Mouse (Mus musculus) limb, embryonic 14.5 days (tissue): ENCODE results near the gene Sgce. TPM values are rescaled to one million over a fixed set of nuclear protein-coding genes. Genes with fewer than 3 reads are reported as not detected.

Source experiments
- ATAC-seq: fragments of 200-750 bp; cut with Nextera tagmentation; 2 replicates; pipeline ENCODE4 v1.8.0; 2017; ENCODE audit warnings: low read depth, moderate number of reproducible peaks, moderate TSS enrichment; ENCODE audit not compliant: low FRiP score
- DNase-seq: peaks from one replicate; pipeline ENCODE4 v3.0.0-alpha.2; 2015; ENCODE audit warnings: low spot score
- H3K27ac ChIP-seq: fragments of 300-500 bp; sonication (generic); replicated peaks from 2 replicates; pipeline ENCODE4 v1.5.1; 2014; ENCODE audit warnings: low read depth, mild to moderate bottlenecking, low read length, moderate library complexity, mixed read lengths
- H3K27me3 ChIP-seq: fragments of 300-500 bp; sonication (generic); 2 replicates; pipeline ENCODE4 v1.6.1; 2014; ENCODE audit warnings: low read length, mixed read lengths; ENCODE audit not compliant: control insufficient read depth, insufficient read depth
- H3K36me3 ChIP-seq: fragments of 300-500 bp; sonication (generic); 2 replicates; pipeline ENCODE4 v1.6.1; 2014; ENCODE audit warnings: mild to moderate bottlenecking, low read length, moderate library complexity, mixed read lengths; ENCODE audit not compliant: control insufficient read depth, insufficient read depth
- H3K4me1 ChIP-seq: fragments of 300-500 bp; sonication (generic); 2 replicates; pipeline ENCODE4 v1.6.1; 2014; ENCODE audit warnings: antibody characterized with exemption, low read length, mixed read lengths; ENCODE audit not compliant: control insufficient read depth, insufficient read depth
- H3K4me2 ChIP-seq: fragments of 300-500 bp; sonication (generic); replicated peaks from 2 replicates; pipeline ENCODE4 v1.6.1; 2014; ENCODE audit warnings: low read depth, mild to moderate bottlenecking, low read length, moderate library complexity; ENCODE audit not compliant: severe bottlenecking
- H3K4me3 ChIP-seq: fragments of 300-500 bp; sonication (generic); replicated peaks from 2 replicates; pipeline ENCODE4 v1.5.1; 2014; ENCODE audit warnings: low read length
- H3K9ac ChIP-seq: fragments of 300-500 bp; sonication (generic); 2 replicates; pipeline ENCODE4 v1.6.1; 2014; ENCODE audit warnings: mild to moderate bottlenecking, low read depth, low read length, moderate library complexity; ENCODE audit not compliant: severe bottlenecking
- H3K9me3 ChIP-seq: fragments of 300-500 bp; sonication (generic); 2 replicates; pipeline ENCODE4 v1.6.1; 2016; ENCODE audit warnings: low read length; ENCODE audit not compliant: control insufficient read depth
- POLR2A ChIP-seq: fragments of 200-500 bp; IDR thresholded peaks from 2 replicates; pipeline ENCODE4 v1.8.0; 2012; ENCODE audit warnings: inconsistent platforms, mild to moderate bottlenecking, moderate library complexity, borderline replicate concordance; ENCODE audit not compliant: insufficient read depth, insufficient read length; ENCODE audit errors: extremely low read depth
- WGBS: fragments of 180-500 bp; shearing (Covaris S2); extraction: QIAGEN DNeasy Blood & Tissue Kit; methylation state at CpG from one replicate; pipeline ENCODE4 v1.1.7; 2014; 5-methylcytosine and 5-hydroxymethylcytosine counted together
- polyA plus RNA-seq, 2 experiments: library from polyadenylated mRNA; depleted of rRNA in 1 of 2; stranded (reverse) in 1 of 2; unstranded in 1 of 2; fragments of >200 nt; fragmentation: Nextera tagmentation in 1 of 2; extraction: Ambion mirVana in 1 of 2; gene quantifications; 2 replicates each; pipeline versions ENCODE4 v1.2.1 to v1.2.3; 2012 to 2014

Sgce gene
- polyA plus RNA-seq, 2 experiments, result 62.0 to 63.6 TPM

DNA sequence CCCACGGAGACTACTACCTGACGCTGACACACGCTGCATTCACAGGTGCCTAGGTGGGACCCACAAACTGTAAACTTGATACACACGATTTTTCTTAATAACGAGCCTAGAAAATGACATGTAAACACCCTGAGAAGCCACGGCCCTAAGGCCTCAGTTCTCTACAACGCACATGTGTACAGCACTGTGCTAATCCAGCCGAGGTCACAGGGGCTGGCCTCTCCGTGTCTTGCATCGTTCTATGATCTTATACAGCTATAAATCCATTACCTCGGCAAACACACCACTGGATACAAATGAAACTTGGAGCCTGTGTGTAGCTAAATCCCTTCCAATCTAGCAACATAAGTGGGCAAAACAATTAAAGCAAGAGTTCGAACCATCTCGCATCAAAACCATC, 24.3 kb downstream of the Sgce start:
- Histone ChIP-seq H3K4me2 (no peak overlapping the region), H3K27me3 (no peaks in the 10 kb centered on the region), H3K4me3 (no peak overlapping the region), H3K36me3 (no peaks in the 10 kb centered on the region), H3K9ac (no peak overlapping the region), H3K27ac (no peak overlapping the region), H3K4me1 (no peaks in the 10 kb centered on the region), H3K9me3 (no peaks in the 10 kb centered on the region)
- 53% methylated on average over 13 of the region's 13 CpGs for WGBS
- TF ChIP-seq POLR2A, result no peak
- no peak for DNase-seq
- no peak for ATAC-seq

GRCm38 (mm10) chr6:4722142-4722541, 24.9 kb downstream of the Sgce start:
- TF ChIP-seq POLR2A, result no peak
- no peak overlapping the region for H3K9ac ChIP-seq
- H3K27ac ChIP-seq, result no peak overlapping the region
- no peak overlapping the region for H3K4me3 ChIP-seq
- ATAC-seq (no peak), DNase-seq (no peak)
- H3K9me3 ChIP-seq, result no peaks in the 10 kb centered on the region
- H3K27me3 ChIP-seq, result no peaks in the 10 kb centered on the region
- H3K4me1 ChIP-seq, result no peaks in the 10 kb centered on the region
- no peak overlapping the region for H3K4me2 ChIP-seq
- H3K36me3 ChIP-seq, result no peaks in the 10 kb centered on the region
- WGBS, result 70% methylated on average over 6 of the region's 6 CpGs

DNA sequence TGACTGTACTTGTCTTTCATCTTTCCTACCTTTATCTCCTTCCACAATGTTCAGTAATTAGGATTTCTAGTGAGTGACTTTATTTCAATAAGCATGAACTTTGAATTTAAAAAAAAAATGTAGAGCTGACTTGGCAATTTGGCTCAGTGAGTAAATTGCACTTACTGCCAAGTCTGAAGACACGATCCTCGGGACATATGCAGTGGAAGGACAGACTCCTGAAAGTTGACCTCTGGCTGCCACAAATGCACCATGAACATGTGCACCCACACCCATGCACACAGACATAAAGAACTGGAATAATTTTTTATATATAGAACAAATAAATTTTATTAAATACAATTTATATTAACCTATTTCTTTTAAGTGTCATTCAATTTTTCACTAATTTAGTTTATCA, 29.7 kb downstream of the Sgce start:
- 77% methylated on average over 2 of the region's 2 CpGs for WGBS

DNA sequence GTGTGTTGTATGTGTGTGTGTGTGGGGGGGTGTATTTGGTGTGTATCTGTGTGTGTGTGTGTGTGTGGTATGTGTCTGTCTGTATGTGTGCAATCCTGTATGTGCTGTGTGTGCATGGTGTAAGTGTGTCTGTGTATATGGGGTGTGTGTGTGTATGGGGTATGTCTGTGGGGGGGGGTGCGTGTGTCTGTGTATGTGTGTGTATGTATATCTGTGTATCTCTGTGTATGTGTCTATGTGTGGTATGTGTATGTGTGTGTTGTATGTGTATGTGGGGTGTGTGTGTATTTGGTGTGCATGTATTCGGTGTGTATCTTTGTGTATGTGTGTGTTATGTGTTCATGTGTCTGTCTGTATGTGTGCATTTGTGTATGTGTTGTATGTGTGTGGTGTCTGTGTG, 30.8 kb downstream of the Sgce start:
- ATAC-seq (no peak), DNase-seq (no peak)
- H3K9ac ChIP-seq, result no peak overlapping the region
- no peaks in the 10 kb centered on the region for H3K36me3 ChIP-seq
- no peak overlapping the region for H3K27ac ChIP-seq
- no peak for TF ChIP-seq POLR2A
- H3K4me1 ChIP-seq, result no peaks in the 10 kb centered on the region
- 97% methylated on average over 2 of the region's 2 CpGs for WGBS
- H3K4me2 ChIP-seq, result no peak overlapping the region
- H3K27me3 ChIP-seq, result no peaks in the 10 kb centered on the region
- no peaks in the 10 kb centered on the region for H3K9me3 ChIP-seq
- no peak overlapping the region for H3K4me3 ChIP-seq

More for the DNA sequence above, 29.7 kb downstream of the Sgce start:
- Histone ChIP-seq H3K9me3 (no peaks in the 10 kb centered on the region), H3K36me3 (no peaks in the 10 kb centered on the region), H3K9ac (no peak overlapping the region), H3K27ac (no peak overlapping the region), H3K4me1 (no peaks in the 10 kb centered on the region), H3K4me3 (no peak overlapping the region), H3K4me2 (no peak overlapping the region), H3K27me3 (no peaks in the 10 kb centered on the region)
- ATAC-seq, result no peak
- no peak for DNase-seq
- no peak for TF ChIP-seq POLR2A

GRCm38 (mm10) chr6:4708971-4709370, 38.0 kb downstream of the Sgce start:
- no peaks in the 10 kb centered on the region for H3K4me1 ChIP-seq
- H3K9me3 ChIP-seq, result no peaks in the 10 kb centered on the region
- no peak overlapping the region for H3K4me3 ChIP-seq
- H3K4me2 ChIP-seq, result no peak overlapping the region
- DNase-seq (no peak), ATAC-seq (no peak)
- WGBS, result 70% methylated on average over 1 of the region's 1 CpGs
- no peak overlapping the region for H3K27ac ChIP-seq
- H3K9ac ChIP-seq, result no peak overlapping the region
- no peak for TF ChIP-seq POLR2A
- H3K36me3 ChIP-seq, result peaks cover 5% of the 10 kb centered on the region; the same call in 1 of the 2 replicates
- H3K27me3 ChIP-seq, result no peaks in the 10 kb centered on the region

GRCm38 (mm10) chr6:4706415-4706814, 40.6 kb downstream of the Sgce start:
- Histone ChIP-seq H3K9ac (no peak overlapping the region), H3K27me3 (no peaks in the 10 kb centered on the region), H3K4me3 (no peak overlapping the region), H3K4me2 (no peak overlapping the region), H3K9me3 (no peaks in the 10 kb centered on the region), H3K4me1 (no peaks in the 10 kb centered on the region), H3K27ac (no peak overlapping the region), H3K36me3 (peaks cover 5% of the 10 kb centered on the region; the same call in 1 of the 2 replicates)
- WGBS, result 68% methylated on average over 5 of the region's 5 CpGs
- ATAC-seq (0 out of 2 replicates have a peak, but pooled peaks have one; percentile 25), DNase-seq (no peak)
- TF ChIP-seq POLR2A, result no peak
